Mouse (Mus musculus): ENCODE measurements at regions not wholly inside any gene's neighbourhood (a gene's known extent, or its start where the extent isn't known, plus 50 kb on each side); places are given as distances from the start of the nearest gene placed in this dataset.

DNA sequence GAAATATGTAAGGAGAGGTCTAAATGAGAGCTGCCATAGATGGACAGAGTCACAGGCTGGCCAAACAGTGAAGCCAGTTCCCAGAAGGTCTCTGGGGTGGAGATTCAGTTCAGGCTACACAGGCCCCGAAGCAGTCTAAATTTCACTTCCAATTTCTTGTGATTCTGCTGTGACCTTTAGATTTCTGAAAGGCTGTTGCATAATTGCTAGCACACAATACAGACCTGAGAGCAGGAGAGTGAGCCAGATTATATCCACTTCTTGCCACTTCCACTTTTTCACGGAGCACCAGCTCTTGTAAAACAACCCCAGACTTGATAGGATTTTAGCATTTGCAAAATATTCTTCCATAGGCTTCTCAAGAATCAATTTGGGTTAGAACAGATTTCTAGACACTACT is 925.6 kb downstream of the Car8 start:
- Histone ChIP-seq H3K27me3 (replicated peaks; ENCODE audit: insufficient read depth, low read length) (no peaks in the 10 kb centered on the region), H3K4me2 (replicated peaks; ENCODE audit: low read depth, low read length) (no peak overlapping the region), H3K36me3 (ENCODE audit: insufficient read depth, low read length) (no peaks in the 10 kb centered on the region), H3K27ac (ENCODE audit: low read length) (no peak overlapping the region), H3K9ac (replicated peaks; ENCODE audit: low read depth) (no peak overlapping the region), H3K4me3 (ENCODE audit: low read depth, low read length) (no peak overlapping the region), H3K4me1 (ENCODE audit: insufficient read depth, low read depth, low read length) (no peaks in the 10 kb centered on the region), H3K9me3 (ENCODE audit: low read length) (no peaks in the 10 kb centered on the region)
- peak; percentile 15 for DNase-seq (ENCODE audit: low spot score)
- no peak for ATAC-seq
- WGBS = 52% methylated on average over 2 of the region's 2 CpGs
- TF ChIP-seq CTCF (IDR thresholded peaks at IDR 0.05) (no peak), EP300 (IDR thresholded peaks at IDR 0.05) (no peak)

DNA sequence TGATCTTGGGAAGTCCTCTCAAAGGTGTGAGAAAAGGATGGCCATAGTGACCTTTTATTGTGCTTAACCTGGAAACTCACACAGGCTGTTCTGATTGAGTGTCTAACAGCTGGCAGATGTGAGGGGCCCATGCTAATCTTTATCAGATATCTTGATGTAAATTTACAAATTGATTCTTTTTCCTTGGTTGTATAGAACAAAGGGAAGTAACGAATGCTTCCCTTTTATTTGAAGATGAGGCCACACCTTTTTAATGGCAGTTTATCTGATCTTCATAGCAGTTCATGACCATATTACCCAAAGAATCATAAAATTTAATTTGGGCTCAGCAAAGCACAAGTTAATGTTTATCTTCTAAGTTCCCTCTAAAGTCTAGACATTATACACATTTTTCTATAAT is 926.7 kb downstream of the Car8 start:
- 58% methylated on average over 1 of the region's 1 CpGs for WGBS
- Histone ChIP-seq H3K4me1 (ENCODE audit: insufficient read depth, low read depth, low read length) (no peaks in the 10 kb centered on the region), H3K4me2 (replicated peaks; ENCODE audit: low read depth, low read length) (no peak overlapping the region), H3K9ac (replicated peaks; ENCODE audit: low read depth) (no peak overlapping the region), H3K9me3 (ENCODE audit: low read length) (no peaks in the 10 kb centered on the region), H3K4me3 (ENCODE audit: low read depth, low read length) (no peak overlapping the region), H3K36me3 (ENCODE audit: insufficient read depth, low read length) (no peaks in the 10 kb centered on the region), H3K27me3 (replicated peaks; ENCODE audit: insufficient read depth, low read length) (no peaks in the 10 kb centered on the region), H3K27ac (ENCODE audit: low read length) (no peak overlapping the region)
- TF ChIP-seq CTCF (IDR thresholded peaks at IDR 0.05) = no peak
- no peak for DNase-seq (ENCODE audit: low spot score)
- no peak for ATAC-seq

DNA sequence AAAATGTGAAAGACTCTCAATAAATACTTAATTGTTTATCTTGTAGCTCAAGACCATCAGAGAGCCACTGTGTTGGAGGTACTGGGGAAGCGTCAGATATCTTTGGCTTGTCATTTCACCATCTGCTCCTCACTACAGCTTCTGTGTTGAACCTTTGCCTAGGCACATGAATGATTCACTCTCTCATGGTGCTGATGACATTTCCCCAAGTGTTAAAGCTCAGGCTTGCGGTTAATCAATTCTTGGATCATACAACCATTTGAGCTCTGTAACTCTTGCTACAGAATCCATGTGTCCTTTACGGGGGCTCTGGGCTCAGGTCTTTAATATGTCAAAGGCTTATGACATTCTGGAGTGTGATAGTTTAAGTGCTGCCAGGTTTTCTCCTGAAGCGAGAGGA is 969.8 kb downstream of the Car8 start:
- 78% methylated on average over 4 of the region's 4 CpGs for WGBS
- Histone ChIP-seq H3K9me3 (ENCODE audit: low read length) (no peaks in the 10 kb centered on the region), H3K36me3 (ENCODE audit: insufficient read depth, low read length) (no peaks in the 10 kb centered on the region), H3K4me3 (ENCODE audit: low read depth, low read length) (no peak overlapping the region), H3K27ac (ENCODE audit: low read length) (no peak overlapping the region), H3K4me1 (ENCODE audit: insufficient read depth, low read depth, low read length) (no peaks in the 10 kb centered on the region), H3K27me3 (replicated peaks; ENCODE audit: insufficient read depth, low read length) (no peaks in the 10 kb centered on the region), H3K4me2 (replicated peaks; ENCODE audit: low read depth, low read length) (no peak overlapping the region), H3K9ac (replicated peaks; ENCODE audit: low read depth) (no peak overlapping the region)
- TF ChIP-seq CTCF (IDR thresholded peaks at IDR 0.05) (no peak), EP300 (IDR thresholded peaks at IDR 0.05) (no peak)
- no peak for ATAC-seq
- no peak for DNase-seq (ENCODE audit: low spot score)

DNA sequence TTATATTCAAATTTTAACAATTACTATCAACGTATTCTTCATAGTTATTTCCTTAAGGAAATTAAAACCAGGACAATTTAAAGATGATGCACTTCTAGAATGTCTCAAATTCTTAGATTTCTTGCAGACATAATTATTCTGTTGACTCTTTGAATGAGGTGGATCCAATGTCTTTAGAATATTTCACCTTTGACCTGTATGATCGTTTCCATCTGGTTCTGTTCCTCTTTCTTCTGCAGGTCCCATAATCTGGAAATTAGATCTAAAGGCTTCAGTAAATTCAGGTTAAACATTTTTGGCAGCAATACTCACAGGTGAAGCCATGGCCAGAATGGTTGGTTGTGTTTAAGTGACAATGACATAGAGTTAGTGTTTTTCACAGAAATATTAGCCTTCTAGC is 982.4 kb downstream of the Car8 start:
- DNase-seq (ENCODE audit: low spot score) (no peak), ATAC-seq (no peak)

DNA sequence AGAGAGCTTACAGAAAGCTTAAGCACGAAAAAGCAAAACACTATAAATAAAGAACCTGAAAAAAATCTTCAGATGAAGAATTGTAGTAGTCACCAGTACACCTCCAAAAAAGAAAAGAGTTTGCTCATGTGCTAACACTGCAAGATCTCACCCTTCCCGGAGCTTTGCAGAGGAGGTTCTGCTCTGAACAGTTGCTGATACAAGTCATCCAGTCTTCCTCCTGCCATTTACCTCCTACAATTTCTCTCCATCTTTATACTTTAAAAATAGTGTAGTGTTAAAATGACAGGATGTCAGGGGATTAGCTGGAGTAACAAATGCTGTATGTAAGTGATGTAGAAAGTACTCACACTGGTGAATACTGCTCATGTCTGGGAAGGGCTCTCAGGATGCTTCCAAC is 985.2 kb downstream of the Car8 start:
- H3K27me3 ChIP-seq (replicated peaks; ENCODE audit: insufficient read depth, low read length) = no peaks in the 10 kb centered on the region
- 65% methylated on average over 2 of the region's 2 CpGs for WGBS

More for the DNA sequence above, 982.4 kb downstream of the Car8 start:
- Histone ChIP-seq H3K27ac (ENCODE audit: low read length) (no peak overlapping the region), H3K36me3 (ENCODE audit: insufficient read depth, low read length) (no peaks in the 10 kb centered on the region), H3K27me3 (replicated peaks; ENCODE audit: insufficient read depth, low read length) (no peaks in the 10 kb centered on the region), H3K4me2 (replicated peaks; ENCODE audit: low read depth, low read length) (no peak overlapping the region), H3K4me1 (ENCODE audit: insufficient read depth, low read depth, low read length) (no peaks in the 10 kb centered on the region), H3K9ac (replicated peaks; ENCODE audit: low read depth) (no peak overlapping the region), H3K4me3 (ENCODE audit: low read depth, low read length) (no peak overlapping the region), H3K9me3 (ENCODE audit: low read length) (no peaks in the 10 kb centered on the region)
- TF ChIP-seq EP300 (IDR thresholded peaks at IDR 0.05) = no peak
- no peak for TF ChIP-seq CTCF (IDR thresholded peaks at IDR 0.05)
- 65% methylated on average over 2 of the region's 2 CpGs for WGBS

DNA sequence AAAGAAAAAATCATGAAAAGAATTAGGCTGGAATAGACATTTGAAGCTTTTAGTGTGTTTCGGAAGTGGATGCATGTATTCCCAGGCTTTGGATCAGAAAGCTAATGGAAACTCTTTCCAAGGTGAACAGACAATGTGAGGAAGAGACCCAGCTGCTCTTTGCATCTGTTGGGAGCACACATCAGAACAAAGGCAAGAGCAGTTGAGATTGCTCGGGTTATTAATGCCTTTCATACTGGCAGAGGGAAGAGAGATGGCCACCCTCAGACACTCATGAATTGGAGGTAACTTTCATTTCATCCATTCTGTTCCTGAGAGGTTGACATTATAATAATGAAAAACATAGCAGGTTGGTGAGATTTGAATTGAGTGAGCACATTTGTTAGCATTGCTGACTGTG is 987.2 kb downstream of the Car8 start:
- Histone ChIP-seq H3K9ac (replicated peaks; ENCODE audit: low read depth) (no peak overlapping the region), H3K9me3 (ENCODE audit: low read length) (no peaks in the 10 kb centered on the region), H3K36me3 (ENCODE audit: insufficient read depth, low read length) (no peaks in the 10 kb centered on the region), H3K4me1 (ENCODE audit: insufficient read depth, low read depth, low read length) (no peaks in the 10 kb centered on the region), H3K4me2 (replicated peaks; ENCODE audit: low read depth, low read length) (no peak overlapping the region), H3K27me3 (replicated peaks; ENCODE audit: insufficient read depth, low read length) (no peaks in the 10 kb centered on the region), H3K27ac (ENCODE audit: low read length) (no peak overlapping the region), H3K4me3 (ENCODE audit: low read depth, low read length) (no peak overlapping the region)
- ATAC-seq (no peak), DNase-seq (ENCODE audit: low spot score) (no peak)
- no peak for TF ChIP-seq EP300 (IDR thresholded peaks at IDR 0.05)
- TF ChIP-seq CTCF (IDR thresholded peaks at IDR 0.05) = no peak
- WGBS = 82% methylated on average over 2 of the region's 2 CpGs

More for the DNA sequence above, 985.2 kb downstream of the Car8 start:
- no peak overlapping the region for H3K27ac ChIP-seq (ENCODE audit: low read length)
- H3K9me3 ChIP-seq (ENCODE audit: low read length) = no peaks in the 10 kb centered on the region
- H3K4me2 ChIP-seq (replicated peaks; ENCODE audit: low read depth, low read length) = no peak overlapping the region
- H3K36me3 ChIP-seq (ENCODE audit: insufficient read depth, low read length) = no peaks in the 10 kb centered on the region
- ATAC-seq = no peak
- no peak for DNase-seq (ENCODE audit: low spot score)
- no peak overlapping the region for H3K9ac ChIP-seq (replicated peaks; ENCODE audit: low read depth)
- no peak overlapping the region for H3K4me3 ChIP-seq (ENCODE audit: low read depth, low read length)
- TF ChIP-seq EP300 (IDR thresholded peaks at IDR 0.05) = no peak
- no peak for TF ChIP-seq CTCF (IDR thresholded peaks at IDR 0.05)
- no peaks in the 10 kb centered on the region for H3K4me1 ChIP-seq (ENCODE audit: insufficient read depth, low read depth, low read length)

DNA sequence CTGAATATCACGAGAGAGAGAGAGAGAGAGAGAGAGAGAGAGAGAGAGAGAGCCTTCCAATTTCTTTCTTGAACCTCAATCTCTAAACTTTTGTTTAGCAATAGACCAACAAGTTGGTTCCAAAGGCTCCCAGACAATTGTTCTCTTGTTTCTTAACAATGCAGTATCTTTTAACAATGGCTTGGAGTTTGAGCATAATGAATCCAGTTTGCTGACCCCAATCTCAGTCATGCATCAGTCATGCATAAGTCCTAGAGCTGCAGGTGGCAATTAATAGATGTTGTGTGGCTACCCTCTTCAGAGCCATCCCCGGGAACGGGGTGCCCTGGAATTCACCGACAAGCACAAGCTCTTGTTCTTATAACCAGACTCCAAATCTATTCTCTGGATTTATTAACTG is 991.0 kb downstream of the Car8 start:
- no peak overlapping the region for H3K9ac ChIP-seq (replicated peaks; ENCODE audit: low read depth)
- H3K36me3 ChIP-seq (ENCODE audit: insufficient read depth, low read length) = no peaks in the 10 kb centered on the region
- H3K27ac ChIP-seq (ENCODE audit: low read length) = no peak overlapping the region
- DNase-seq (ENCODE audit: low spot score) (no peak), ATAC-seq (no peak)
- WGBS = 81% methylated on average over 4 of the region's 4 CpGs
- H3K4me1 ChIP-seq (ENCODE audit: insufficient read depth, low read depth, low read length) = no peaks in the 10 kb centered on the region
- H3K4me2 ChIP-seq (replicated peaks; ENCODE audit: low read depth, low read length) = no peak overlapping the region
- H3K27me3 ChIP-seq (replicated peaks; ENCODE audit: insufficient read depth, low read length) = no peaks in the 10 kb centered on the region
- TF ChIP-seq EP300 (IDR thresholded peaks at IDR 0.05) (no peak), CTCF (IDR thresholded peaks at IDR 0.05) (no peak)
- H3K9me3 ChIP-seq (ENCODE audit: low read length) = no peaks in the 10 kb centered on the region
- no peak overlapping the region for H3K4me3 ChIP-seq (ENCODE audit: low read depth, low read length)

All from lung, postnatal 0 days (tissue).